Mouse (Mus musculus): ENCODE measurements around the gene Khnyn. TPM values are rescaled to one million over a fixed set of nuclear protein-coding genes. Genes with fewer than 3 reads are reported as not detected.
A peak's percentile ranks its signal among the peaks of the same experiment; 100 is the strongest.

Khnyn gene
- polyA plus RNA-seq, 1 experiment from 2014 or later = 10.9 TPM

DNA sequence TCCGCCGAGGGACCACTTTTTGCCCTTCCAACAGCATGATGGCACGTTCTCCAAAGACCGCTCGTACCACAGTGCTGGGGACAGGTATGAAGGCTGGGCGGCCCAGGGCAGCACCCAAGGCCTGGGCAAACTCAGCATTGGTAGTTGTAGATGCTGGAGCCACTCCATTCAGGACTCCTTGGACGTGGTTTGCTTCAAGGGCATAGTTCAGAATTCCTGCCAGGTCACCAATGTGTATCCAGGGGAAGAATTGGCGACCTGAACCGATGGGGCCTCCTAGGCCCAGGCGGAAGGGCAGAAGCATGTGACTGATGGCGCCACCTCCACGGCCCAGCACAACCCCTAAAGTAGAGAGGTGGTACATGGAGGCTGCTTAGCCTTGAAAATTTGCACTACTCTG, 12.9 kb downstream of the Khnyn start:
- no peak overlapping the region for H3K9ac ChIP-seq
- peaks cover 19% of the 10 kb centered on the region for H3K4me1 ChIP-seq (replicated peaks)
- WGBS = 95% methylated on average over 12 of the region's 12 CpGs
- no peak overlapping the region for H3K27ac ChIP-seq (replicated peaks)
- no peak overlapping the region for H3K4me3 ChIP-seq
- H3K4me2 ChIP-seq = no peak overlapping the region
- ATAC-seq (ENCODE audit: low FRiP score, low read depth) = no peak
- no peaks in the 10 kb centered on the region for H3K27me3 ChIP-seq
- peaks cover 47% of the 10 kb centered on the region for H3K36me3 ChIP-seq
- no peaks in the 10 kb centered on the region for H3K9me3 ChIP-seq

GRCm38 (mm10) chr14:55898947-55899346, 14.2 kb downstream of the Khnyn start:
- WGBS = 92% methylated on average over 7 of the region's 7 CpGs
- Histone ChIP-seq H3K36me3 (peaks cover 41% of the 10 kb centered on the region), H3K4me1 (replicated peaks) (peaks cover 19% of the 10 kb centered on the region), H3K27me3 (no peaks in the 10 kb centered on the region), H3K4me2 (peak overlapping the region; percentile 75), H3K9ac (no peak overlapping the region), H3K9me3 (no peaks in the 10 kb centered on the region), H3K27ac (replicated peaks) (no peak overlapping the region), H3K4me3 (peak overlapping the region; percentile 49)
- ATAC-seq (ENCODE audit: low FRiP score, low read depth) = no peak

- peak within 1 kb of the TSS; percentile 85 for H3K27ac ChIP-seq (replicated peaks)
- H3K9me3 ChIP-seq = no peaks in the 10 kb centered on the region
- H3K27me3 ChIP-seq = no peaks in the 10 kb centered on the region
- peaks cover 19% of the 10 kb centered on the region for H3K4me1 ChIP-seq (replicated peaks)
- WGBS = 2% methylated on average over 39 of the region's 39 CpGs
- H3K4me3 ChIP-seq = peak within 1 kb of the TSS; percentile 49
- H3K36me3 ChIP-seq = peaks cover 32% of the 10 kb centered on the region
- peak within 1 kb of the TSS; percentile 75 for H3K4me2 ChIP-seq
- H3K9ac ChIP-seq = peak within 1 kb of the TSS; percentile 60
- ATAC-seq (ENCODE audit: low FRiP score, low read depth) = peak; percentile 97
Measured at GRCm38 (mm10) chr14:55899701-55900413, 15.1 kb downstream of the Khnyn start, which contains the start of gene Sdr39u1. Gene Sdr39u1 (minus strand): TSS chr14:55900293.

DNA sequence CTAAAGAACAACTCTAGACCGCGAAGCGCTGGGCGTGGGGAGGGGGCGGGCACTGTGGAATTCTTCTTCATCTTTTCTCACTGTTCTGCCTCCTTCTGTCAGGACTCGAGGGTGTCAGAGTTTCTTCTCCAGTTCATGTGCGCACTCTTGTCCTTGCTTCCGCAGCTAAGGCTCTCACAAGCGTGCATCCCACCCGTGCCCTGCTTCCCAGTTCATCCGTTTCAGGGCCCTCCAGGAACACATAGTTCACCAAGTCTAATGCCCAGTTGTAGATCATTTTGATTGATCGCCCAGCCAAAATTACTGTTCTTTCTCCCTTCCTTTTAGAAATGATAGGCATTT, 15.6 kb downstream of the Khnyn start:
- Histone ChIP-seq H3K4me2 (peak overlapping the region; percentile 75), H3K27ac (replicated peaks) (peak overlapping the region; percentile 85)

DNA sequence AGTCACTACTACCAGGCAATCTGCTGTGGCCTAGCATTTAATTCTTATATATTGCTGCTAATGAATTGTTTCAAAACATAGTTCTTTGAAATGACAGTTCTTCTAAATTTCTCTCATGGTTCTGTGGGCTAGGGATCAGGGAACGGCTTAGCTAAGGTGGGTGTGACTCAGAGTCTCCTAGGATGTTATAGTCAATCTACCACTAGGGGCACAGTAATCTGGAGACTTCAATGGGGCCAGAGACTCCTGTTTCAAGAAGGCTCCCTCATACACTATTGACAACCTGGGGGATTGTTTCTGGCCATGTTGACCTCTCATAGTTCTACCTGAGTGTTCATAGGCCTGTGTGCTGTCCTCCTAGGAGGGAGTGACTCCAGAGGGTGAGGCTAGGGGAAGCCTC, 20.8 kb downstream of the Khnyn start:
- Histone ChIP-seq H3K36me3 (no peaks in the 10 kb centered on the region), H3K4me2 (no peak overlapping the region), H3K27me3 (no peaks in the 10 kb centered on the region), H3K9ac (no peak overlapping the region), H3K4me3 (no peak overlapping the region), H3K4me1 (replicated peaks) (peaks cover 7% of the 10 kb centered on the region), H3K9me3 (no peaks in the 10 kb centered on the region), H3K27ac (replicated peaks) (no peak overlapping the region)
- WGBS = 36% methylated on average over 1 of the region's 1 CpGs
- ATAC-seq (ENCODE audit: low FRiP score, low read depth) = no peak

More for the DNA sequence above, 15.6 kb downstream of the Khnyn start:
- H3K4me3 ChIP-seq = peak overlapping the region; percentile 49
- H3K9me3 ChIP-seq = no peaks in the 10 kb centered on the region
- peaks cover 27% of the 10 kb centered on the region for H3K36me3 ChIP-seq
- H3K4me1 ChIP-seq (replicated peaks) = peaks cover 19% of the 10 kb centered on the region
- ATAC-seq (ENCODE audit: low FRiP score, low read depth) = peak; percentile 68; the same call in 1 of the 2 replicates
- WGBS = 8% methylated on average over 12 of the region's 12 CpGs
- peak overlapping the region; percentile 60 for H3K9ac ChIP-seq
- no peaks in the 10 kb centered on the region for H3K27me3 ChIP-seq

GRCm38 (mm10) chr14:55913406-55913805, 28.7 kb downstream of the Khnyn start:
- WGBS = 57% methylated on average over 4 of the region's 4 CpGs
- Histone ChIP-seq H3K9ac (no peak overlapping the region), H3K9me3 (no peaks in the 10 kb centered on the region), H3K36me3 (no peaks in the 10 kb centered on the region), H3K27ac (replicated peaks) (no peak overlapping the region), H3K4me2 (no peak overlapping the region), H3K4me3 (no peak overlapping the region), H3K27me3 (no peaks in the 10 kb centered on the region), H3K4me1 (replicated peaks) (no peaks in the 10 kb centered on the region)
- no peak for ATAC-seq (ENCODE audit: low FRiP score, low read depth)

DNA sequence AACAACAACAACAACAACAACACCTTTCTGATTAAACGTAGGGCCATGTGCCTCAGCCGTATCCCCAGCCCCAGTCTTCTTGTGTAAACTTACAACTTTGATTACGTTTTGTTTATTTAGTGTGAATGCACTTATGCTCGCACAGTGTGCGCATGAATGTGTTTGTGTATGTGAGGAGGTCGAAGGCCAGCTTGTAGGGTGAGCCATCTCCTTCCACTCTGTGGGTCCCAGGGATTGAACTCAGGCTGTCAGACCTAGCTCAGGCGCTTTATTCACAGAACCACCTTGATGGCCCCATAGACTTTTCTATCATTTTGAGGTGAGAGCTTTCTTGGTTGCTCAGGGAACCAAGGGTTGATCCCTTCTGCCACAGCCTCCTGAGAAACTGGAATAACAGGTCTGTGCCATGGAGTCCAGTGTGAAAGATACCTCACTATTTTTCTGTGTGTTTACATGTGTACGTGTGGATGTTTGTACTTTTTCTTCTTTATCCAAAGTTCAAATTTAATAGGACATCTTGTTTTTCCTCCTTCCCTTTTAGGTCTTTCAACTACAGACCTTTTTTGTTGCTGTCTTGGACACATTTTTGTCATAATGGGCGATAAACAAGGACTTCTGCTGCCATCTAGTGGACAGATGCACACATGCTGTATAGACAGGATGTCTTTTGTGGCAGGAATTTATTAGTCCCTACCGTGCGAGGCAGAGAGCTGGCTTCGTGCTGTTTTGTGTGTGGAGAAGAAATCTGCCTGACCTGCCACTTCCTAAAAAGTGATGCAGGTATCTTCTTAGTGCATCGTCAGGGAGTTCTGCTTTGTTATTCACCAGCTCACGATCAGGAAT, 33.7 kb downstream of the Khnyn start:
- H3K4me2 ChIP-seq = peak overlapping the region; percentile 31
- 0 out of 2 replicates have a peak overlapping the region, but pooled peaks have one; percentile 6 for H3K9ac ChIP-seq
- H3K9me3 ChIP-seq = no peaks in the 10 kb centered on the region
- no peaks in the 10 kb centered on the region for H3K36me3 ChIP-seq
- ATAC-seq (ENCODE audit: low FRiP score, low read depth) = peak; percentile 89
- no peak overlapping the region for H3K4me3 ChIP-seq
- H3K27me3 ChIP-seq = no peaks in the 10 kb centered on the region
- H3K4me1 ChIP-seq (replicated peaks) = no peaks in the 10 kb centered on the region
- 43% methylated on average over 14 of the region's 14 CpGs for WGBS
- no peak overlapping the region for H3K27ac ChIP-seq (replicated peaks)

GRCm38 (mm10) chr14:55922475-55923232, 37.9 kb downstream of the Khnyn start:
- ATAC-seq (ENCODE audit: low FRiP score, low read depth) = no peak
- H3K36me3 ChIP-seq = no peaks in the 10 kb centered on the region
- H3K27ac ChIP-seq (replicated peaks) = no peak overlapping the region
- no peaks in the 10 kb centered on the region for H3K4me1 ChIP-seq (replicated peaks)
- no peak overlapping the region for H3K4me2 ChIP-seq
- H3K9me3 ChIP-seq = no peaks in the 10 kb centered on the region
- 82% methylated on average over 7 of the region's 7 CpGs for WGBS
- H3K4me3 ChIP-seq = no peak overlapping the region
- no peaks in the 10 kb centered on the region for H3K27me3 ChIP-seq
- no peak overlapping the region for H3K9ac ChIP-seq

- no peaks in the 10 kb centered on the region for H3K9me3 ChIP-seq
- 90% methylated on average over 4 of the region's 4 CpGs for WGBS
Measured at GRCm38 (mm10) chr14:55926847-55927246, 42.1 kb downstream of the Khnyn start.

DNA sequence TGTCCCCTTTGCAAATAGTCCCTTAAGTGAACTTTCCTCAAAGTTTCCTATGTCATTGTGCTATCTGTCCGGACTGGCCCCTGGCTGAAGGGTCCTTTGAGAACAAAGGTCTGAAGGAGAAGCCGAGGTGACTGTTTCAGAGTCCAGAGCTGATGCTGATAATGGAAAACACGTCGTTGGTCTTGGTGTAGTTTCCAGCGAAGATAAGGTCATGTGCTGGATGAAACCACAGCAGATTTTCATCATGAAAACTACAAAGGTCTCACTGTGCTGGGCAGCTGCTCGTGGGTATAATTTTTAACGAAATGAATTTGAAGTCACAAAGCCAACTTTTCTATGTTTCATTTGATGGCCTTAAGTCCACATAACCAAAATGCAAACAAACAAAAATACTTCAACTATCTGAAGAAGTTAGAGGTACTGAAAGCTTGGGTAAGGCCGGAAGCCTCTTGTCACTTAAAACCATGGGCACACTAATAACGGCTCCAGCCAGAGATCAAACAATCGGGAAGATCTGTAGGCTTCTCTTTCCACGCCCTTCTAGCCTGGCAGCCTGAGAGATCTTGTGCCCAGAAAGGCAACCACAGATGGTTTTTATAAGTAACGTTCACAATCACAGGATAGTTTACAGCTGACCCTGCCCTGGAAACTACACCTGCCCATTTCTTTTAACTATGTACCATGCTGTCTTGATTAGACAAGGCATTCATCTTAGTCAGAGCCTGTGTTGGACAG, 44.7 kb downstream of the Khnyn start:
- no peaks in the 10 kb centered on the region for H3K27me3 ChIP-seq
- H3K4me2 ChIP-seq = no peak overlapping the region
- ATAC-seq (ENCODE audit: low FRiP score, low read depth) = no peak
- H3K36me3 ChIP-seq = no peaks in the 10 kb centered on the region
- H3K27ac ChIP-seq (replicated peaks) = no peak overlapping the region
- H3K4me1 ChIP-seq (replicated peaks) = no peaks in the 10 kb centered on the region
- no peak overlapping the region for H3K4me3 ChIP-seq
- H3K9ac ChIP-seq = no peak overlapping the region
- 85% methylated on average over 12 of the region's 12 CpGs for WGBS
- H3K9me3 ChIP-seq = no peaks in the 10 kb centered on the region

More at GRCm38 (mm10) chr14:55926847-55927246, 42.1 kb downstream of the Khnyn start:
- Histone ChIP-seq H3K27me3 (no peaks in the 10 kb centered on the region), H3K36me3 (no peaks in the 10 kb centered on the region), H3K4me1 (replicated peaks) (no peaks in the 10 kb centered on the region), H3K4me2 (no peak overlapping the region), H3K4me3 (no peak overlapping the region), H3K27ac (replicated peaks) (no peak overlapping the region), H3K9ac (no peak overlapping the region)
- no peak for ATAC-seq (ENCODE audit: low FRiP score, low read depth)

DNA sequence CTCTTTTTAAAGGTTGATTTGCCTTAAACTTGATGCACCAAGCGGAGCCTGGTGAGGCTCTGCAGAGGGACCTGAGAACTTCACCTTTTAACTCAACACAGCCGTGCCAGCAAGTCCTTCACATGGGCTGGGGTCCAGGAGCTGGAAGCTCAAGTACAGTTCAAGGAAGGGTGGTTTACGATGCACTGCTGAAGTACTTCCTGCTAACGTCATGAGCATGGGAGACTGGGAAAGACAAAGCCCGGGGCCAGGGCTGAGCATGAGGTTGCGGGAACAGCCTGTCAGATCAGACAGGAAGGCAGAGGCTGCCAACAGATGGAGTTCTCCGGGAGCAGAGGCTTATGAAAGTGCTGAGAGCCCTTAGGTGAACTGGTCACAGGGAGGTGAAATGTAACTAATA, 48.8 kb downstream of the Khnyn start:
- Histone ChIP-seq H3K36me3 (no peaks in the 10 kb centered on the region), H3K4me2 (no peak overlapping the region), H3K4me3 (no peak overlapping the region), H3K27me3 (no peaks in the 10 kb centered on the region), H3K4me1 (replicated peaks) (no peaks in the 10 kb centered on the region), H3K9me3 (no peaks in the 10 kb centered on the region), H3K27ac (replicated peaks) (no peak overlapping the region), H3K9ac (no peak overlapping the region)
- no peak for ATAC-seq (ENCODE audit: low FRiP score, low read depth)
- 59% methylated on average over 7 of the region's 7 CpGs for WGBS
